In genomic region chr6:134035490-134036405, GRCm38 (mm10) we compare ENCODE assay signal across 8 mouse cellular contexts. TPM values are rescaled to one million over a fixed set of nuclear protein-coding genes. Genes with fewer than 3 reads are reported as not detected.
DNase-seq lines count a peak whose midpoint lies in the region; ATAC-seq lines count a peak whose summit lies in the region.

Etv6 (plus strand) TSS chr6:134035700.

- H3K27me3 ChIP-seq in hindbrain, embryonic 11.5 days (ENCODE audit: control insufficient read depth, insufficient read depth, low read length): no peaks in the 10 kb centered on the region

- peak; percentile 90 for DNase-seq in R1 (ENCODE audit: low read depth, low spot score)
- peak; percentile 85 for DNase-seq in cerebellum, postnatal 10 days
- peak; percentile 72 to 81 for DNase-seq in frontal cortex, postnatal 10 days (ENCODE audit: low spot score in 2 of 2)
- DNase-seq in hindbrain, embryonic 11.5 days (ENCODE audit: low spot score): peak; percentile 83
- DNase-seq in layer of hippocampus, postnatal 36 days: peak; percentile 27 to 71
- DNase-seq in lung, postnatal 25 days (ENCODE audit: low spot score): peak; percentile 89
- peak; percentile 90 for DNase-seq in retina, postnatal 1 day
- DNase-seq in thymus, postnatal 4 days: peak; percentile 82

- peak within 1 kb of the TSS; percentile 79 for H3K4me2 ChIP-seq in hindbrain, embryonic 11.5 days (replicated peaks; ENCODE audit: low read depth, low read length)

- peaks cover 6% of the 10 kb centered on the region for H3K4me1 ChIP-seq in hindbrain, embryonic 11.5 days (replicated peaks; ENCODE audit: control insufficient read depth, insufficient read depth, low read length)

- H3K36me3 ChIP-seq in hindbrain, embryonic 11.5 days (ENCODE audit: control insufficient read depth, insufficient read depth, low read length): no peaks in the 10 kb centered on the region

- under 1% methylated on average over 61 of the region's 78 CpGs for WGBS in hindbrain, embryonic 11.5 days

- H3K4me3 ChIP-seq in hindbrain, embryonic 11.5 days (ENCODE audit: low read depth, low read length): peak within 1 kb of the TSS; percentile 48

- H3K9me3 ChIP-seq in hindbrain, embryonic 11.5 days (ENCODE audit: control insufficient read depth, low read length): no peaks in the 10 kb centered on the region

- ATAC-seq in hindbrain, embryonic 11.5 days (ENCODE audit: low FRiP score): peak; percentile 76

- peak within 1 kb of the TSS; percentile 100 for H3K9ac ChIP-seq in hindbrain, embryonic 11.5 days (ENCODE audit: low read depth, low read length)

- H3K27ac ChIP-seq in hindbrain, embryonic 11.5 days (ENCODE audit: low read depth, low read length): peak within 1 kb of the TSS; percentile 100

RNA-seq across cellular contexts. Expression of gene Etv6, which starts in this region (rescaled TPM):
- polyA plus RNA-seq in hindbrain, embryonic 11.5 days (2014; fragmentation: Nextera tagmentation; extraction: Ambion mirVana): 13.0 and 13.2 TPM in 2 replicates
- 10 to 100 TPM in 1 of 2 experiments, 1 to 10 TPM in 1; 9.9 to 11.2 TPM for total RNA-seq in layer of hippocampus, postnatal 36 days (2021)

Comparison
In these comparisons a context has a peak if more than half of its experiments do, and no peak if none do; other contexts are left out.
1. Peak in every context shown above with its lines: DNase-seq, ATAC-seq, H3K4me3 ChIP-seq and H3K27ac ChIP-seq.